Mouse (Mus musculus) forebrain, embryonic 16.5 days (tissue): Measurements from ENCODE around the gene Aff3. TPM values are rescaled to one million over a fixed set of nuclear protein-coding genes. Genes with fewer than 3 reads are reported as not detected.

Source experiments
- ATAC-seq: fragments of 200-750 bp; cut with Nextera tagmentation; 2 replicates; pipeline ENCODE4 v1.8.0; 2017; ENCODE audit warnings: mild to moderate bottlenecking, moderate library complexity
- H3K27ac ChIP-seq: fragments of 300-500 bp; sonication (generic); 2 replicates; pipeline ENCODE4 v1.5.1; 2014; ENCODE audit warnings: low read length, control low read depth
- H3K27me3 ChIP-seq: fragments of 300-500 bp; sonication (generic); replicated peaks from 2 replicates; pipeline ENCODE4 v1.6.1; 2014; ENCODE audit warnings: low read length; ENCODE audit not compliant: control insufficient read depth, insufficient read depth
- H3K36me3 ChIP-seq: fragments of 300-500 bp; sonication (generic); 2 replicates; pipeline ENCODE4 v1.6.1; 2014; ENCODE audit not compliant: control insufficient read depth, insufficient read depth
- H3K4me1 ChIP-seq: fragments of 300-500 bp; sonication (generic); replicated peaks from 2 replicates; pipeline ENCODE4 v1.6.1; 2014; ENCODE audit warnings: low read length; ENCODE audit not compliant: control insufficient read depth, insufficient read depth
- H3K4me2 ChIP-seq: fragments of 300-500 bp; sonication (generic); 2 replicates; pipeline ENCODE4 v1.6.1; 2014; ENCODE audit warnings: mild to moderate bottlenecking, low read length, control low read depth
- H3K4me3 ChIP-seq: fragments of 300-500 bp; sonication (generic); replicated peaks from 2 replicates; pipeline ENCODE4 v1.5.1; 2014; ENCODE audit warnings: mild to moderate bottlenecking, low read length, control low read depth
- H3K9ac ChIP-seq: fragments of 300-500 bp; sonication (generic); replicated peaks from 2 replicates; pipeline ENCODE4 v1.6.1; 2014; ENCODE audit warnings: low read depth, low read length, control low read depth
- H3K9me3 ChIP-seq: fragments of 300-500 bp; sonication (generic); 2 replicates; pipeline ENCODE4 v1.6.1; 2016; ENCODE audit warnings: low read length; ENCODE audit not compliant: control insufficient read depth
- WGBS: fragments of 180-500 bp; shearing (Covaris S2); extraction: QIAGEN DNeasy Blood & Tissue Kit; methylation state at CpG from one replicate; pipeline ENCODE4 v1.1.7; 2014; 5-methylcytosine and 5-hydroxymethylcytosine counted together
- polyA plus RNA-seq: library from polyadenylated mRNA; unstranded; fragments of >200 nt; fragmentation: Nextera tagmentation; extraction: Ambion mirVana; gene quantifications from 2 replicates; pipeline ENCODE4 v1.2.1, GENCODE M21; 2015

The Aff3 gene
- polyA plus RNA-seq, 1 experiment from 2014 or later: 16.9 TPM

DNA sequence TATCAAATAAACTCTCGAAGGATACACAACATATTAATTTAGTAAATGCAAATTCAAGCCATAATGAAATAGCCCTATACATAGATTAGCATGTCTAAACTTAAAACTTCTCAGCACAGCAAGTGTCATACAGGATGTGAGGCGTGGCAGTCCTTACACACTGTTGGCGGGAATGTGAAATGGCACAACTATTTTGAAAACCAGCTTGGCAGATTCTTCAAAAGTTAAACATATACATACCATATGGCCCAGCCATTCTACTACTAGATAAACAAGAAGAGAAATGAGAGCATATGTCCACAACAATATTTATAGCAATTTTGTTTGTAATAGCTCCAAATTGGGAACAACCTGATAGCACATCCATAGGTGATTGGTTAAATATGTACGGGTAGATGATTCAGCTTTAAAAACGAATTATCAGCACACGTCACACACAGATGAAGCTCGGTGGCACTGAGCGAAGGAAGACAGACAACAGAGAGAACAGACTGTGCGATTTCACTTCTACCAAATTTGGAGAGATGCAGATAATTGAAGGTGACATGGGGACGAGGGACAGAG lies 18.5 kb upstream of the Aff3 start:
- no peak for ATAC-seq
- no peaks in the 10 kb centered on the region for H3K36me3 ChIP-seq
- H3K4me3 ChIP-seq: no peak overlapping the region
- H3K9me3 ChIP-seq: no peaks in the 10 kb centered on the region
- H3K27ac ChIP-seq: no peak overlapping the region
- 74% methylated on average over 10 of the region's 10 CpGs for WGBS
- H3K4me2 ChIP-seq: no peak overlapping the region
- no peaks in the 10 kb centered on the region for H3K27me3 ChIP-seq
- no peak overlapping the region for H3K9ac ChIP-seq
- no peaks in the 10 kb centered on the region for H3K4me1 ChIP-seq

DNA sequence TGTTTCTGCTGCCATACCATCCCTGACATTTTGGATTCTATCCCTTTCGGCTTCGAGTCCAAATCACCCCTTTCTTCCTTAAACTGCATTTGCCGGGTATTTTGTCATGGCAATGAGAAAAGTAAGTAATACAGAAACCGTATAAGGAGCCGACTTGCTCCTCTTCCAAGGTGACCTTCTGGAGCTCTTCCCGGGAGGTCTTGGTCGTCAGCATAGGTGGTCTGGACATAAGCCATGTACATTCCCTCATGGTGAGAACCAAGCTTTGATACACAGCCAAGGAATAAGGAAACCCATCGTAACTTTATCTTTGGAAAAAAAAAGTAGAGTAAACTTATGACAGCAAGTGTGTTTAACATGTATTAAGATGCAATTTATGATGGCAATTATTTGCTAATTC lies 15.1 kb upstream of the Aff3 start:
- Histone ChIP-seq H3K9ac (no peak overlapping the region), H3K9me3 (no peaks in the 10 kb centered on the region), H3K27ac (no peak overlapping the region), H3K27me3 (no peaks in the 10 kb centered on the region), H3K4me3 (no peak overlapping the region), H3K4me2 (no peak overlapping the region), H3K36me3 (no peaks in the 10 kb centered on the region), H3K4me1 (no peaks in the 10 kb centered on the region)
- 80% methylated on average over 8 of the region's 8 CpGs for WGBS
- ATAC-seq: no peak

DNA sequence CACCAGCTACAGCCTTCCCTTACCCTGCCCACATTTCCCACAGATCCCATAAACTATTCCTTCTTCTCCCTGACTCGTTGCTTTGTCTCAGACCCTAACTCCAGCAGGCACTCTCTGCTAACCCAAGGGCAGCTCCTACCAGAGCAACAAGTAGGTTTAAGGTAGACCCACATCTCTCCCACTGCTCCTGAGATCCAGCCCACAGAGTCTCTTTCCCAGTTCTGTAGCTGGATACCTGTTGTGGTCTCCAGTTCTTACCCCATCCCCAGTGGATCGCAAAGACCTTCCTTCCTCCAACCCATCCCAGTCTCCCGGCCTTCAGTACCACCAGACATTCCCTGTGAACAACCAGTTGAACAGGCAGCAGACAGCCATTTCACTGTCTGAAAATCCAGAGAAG lies 7.0 kb upstream of the Aff3 start:
- Histone ChIP-seq H3K27me3 (no peaks in the 10 kb centered on the region), H3K4me2 (no peak overlapping the region), H3K4me3 (no peak overlapping the region), H3K36me3 (no peaks in the 10 kb centered on the region), H3K27ac (no peak overlapping the region), H3K9ac (no peak overlapping the region), H3K4me1 (no peaks in the 10 kb centered on the region), H3K9me3 (no peaks in the 10 kb centered on the region)
- ATAC-seq: no peak
- WGBS: 92% methylated on average over 3 of the region's 3 CpGs

DNA sequence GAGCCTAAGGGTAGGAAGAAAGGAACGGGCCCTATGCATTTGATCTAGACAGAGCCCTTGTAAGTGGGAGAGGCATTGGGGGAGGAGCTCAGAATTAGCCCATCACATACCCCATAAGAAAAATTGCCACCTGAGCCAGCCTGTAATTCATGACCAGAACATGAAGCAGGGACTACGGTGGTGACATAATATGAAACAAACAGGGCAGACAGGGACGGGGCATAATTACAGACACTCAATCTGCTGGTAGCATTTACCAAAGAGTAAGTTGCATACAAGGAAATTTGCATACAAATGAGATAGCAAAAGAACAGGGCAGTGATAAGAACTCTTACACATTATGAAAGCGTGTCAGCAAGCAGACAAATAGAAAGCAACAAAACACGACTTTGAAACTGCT lies 6.3 kb upstream of the Aff3 start:
- Histone ChIP-seq H3K9ac (no peak overlapping the region), H3K9me3 (no peaks in the 10 kb centered on the region), H3K27ac (no peak overlapping the region), H3K4me3 (no peak overlapping the region), H3K4me2 (no peak overlapping the region), H3K36me3 (no peaks in the 10 kb centered on the region), H3K4me1 (no peaks in the 10 kb centered on the region), H3K27me3 (no peaks in the 10 kb centered on the region)
- 51% methylated on average over 5 of the region's 5 CpGs for WGBS
- no peak for ATAC-seq

DNA sequence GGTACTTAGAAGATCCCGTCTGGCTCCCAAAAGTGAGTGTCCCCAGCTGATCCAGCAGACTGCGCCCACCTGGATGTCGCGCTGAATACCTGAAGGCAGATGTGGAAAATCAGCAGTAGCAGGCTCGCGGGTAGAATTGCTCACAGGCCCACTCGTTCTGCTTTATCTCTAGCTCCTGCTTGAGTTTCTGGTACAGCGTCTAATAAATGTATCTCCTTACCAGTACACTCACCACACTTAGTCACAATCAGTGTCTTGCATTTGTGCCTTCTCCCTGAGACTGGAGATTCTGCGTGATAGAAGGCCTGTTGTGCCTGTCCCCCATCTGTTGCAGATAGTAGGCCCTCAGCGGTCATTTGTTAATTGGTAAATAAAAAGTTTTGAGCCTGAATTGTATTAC lies 3.6 kb upstream of the Aff3 start:
- H3K27ac ChIP-seq: no peak overlapping the region
- H3K9me3 ChIP-seq: no peaks in the 10 kb centered on the region
- no peak overlapping the region for H3K9ac ChIP-seq
- WGBS: 91% methylated on average over 10 of the region's 10 CpGs
- no peaks in the 10 kb centered on the region for H3K27me3 ChIP-seq
- no peaks in the 10 kb centered on the region for H3K4me1 ChIP-seq
- H3K4me2 ChIP-seq: no peak overlapping the region
- no peak for ATAC-seq
- H3K36me3 ChIP-seq: no peaks in the 10 kb centered on the region
- no peak overlapping the region for H3K4me3 ChIP-seq

DNA sequence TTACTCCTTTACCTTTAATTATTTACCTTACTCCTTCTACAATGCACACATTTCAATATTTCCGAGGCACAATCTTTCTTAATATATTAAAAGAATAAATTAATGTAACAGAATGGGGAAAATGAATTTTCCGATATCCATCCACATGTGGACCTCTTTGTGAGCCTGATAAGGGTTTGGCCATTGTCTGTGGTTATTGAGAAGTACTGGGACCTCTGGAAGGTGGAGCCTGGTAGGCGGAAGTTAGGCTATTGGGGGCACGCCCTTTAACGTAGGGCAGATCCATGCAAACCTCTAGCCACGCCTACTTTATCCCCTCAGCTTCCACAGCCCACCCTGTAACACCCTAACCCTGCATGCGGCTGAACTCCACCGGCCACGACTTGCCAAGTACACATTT lies 3.1 kb upstream of the Aff3 start:
- ATAC-seq: no peak
- WGBS: 85% methylated on average over 9 of the region's 9 CpGs

DNA sequence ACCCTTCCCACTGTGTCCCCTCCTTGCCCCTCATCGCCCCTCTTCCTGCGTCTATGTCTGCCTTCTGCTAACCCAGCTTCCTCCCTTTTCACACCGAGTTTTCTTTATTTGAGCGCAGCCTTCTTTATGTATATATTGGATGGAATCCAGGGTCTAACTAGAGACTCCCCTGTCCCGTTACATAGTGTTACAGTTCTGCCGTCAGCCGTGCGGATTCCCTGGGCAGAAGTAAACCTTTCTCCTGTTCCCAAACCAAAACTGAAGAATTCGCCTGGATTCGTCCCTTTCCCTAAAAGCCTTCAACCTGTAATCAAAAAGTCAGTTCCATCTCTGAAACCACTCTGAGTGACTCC lies 2.0 kb upstream of the Aff3 start:
- no peaks in the 10 kb centered on the region for H3K27me3 ChIP-seq
- 66% methylated on average over 10 of the region's 10 CpGs for WGBS
- H3K36me3 ChIP-seq: no peaks in the 10 kb centered on the region
- no peak overlapping the region for H3K4me3 ChIP-seq
- no peak overlapping the region for H3K9ac ChIP-seq
- H3K4me1 ChIP-seq: no peaks in the 10 kb centered on the region
- H3K4me2 ChIP-seq: no peak overlapping the region
- H3K27ac ChIP-seq: no peak overlapping the region
- no peak for ATAC-seq
- no peaks in the 10 kb centered on the region for H3K9me3 ChIP-seq

More for the DNA sequence above, 3.1 kb upstream of the Aff3 start:
- Histone ChIP-seq H3K27ac (no peak overlapping the region), H3K4me2 (no peak overlapping the region), H3K4me3 (no peak overlapping the region), H3K27me3 (no peaks in the 10 kb centered on the region), H3K9ac (no peak overlapping the region), H3K9me3 (no peaks in the 10 kb centered on the region), H3K4me1 (no peaks in the 10 kb centered on the region), H3K36me3 (no peaks in the 10 kb centered on the region)

DNA sequence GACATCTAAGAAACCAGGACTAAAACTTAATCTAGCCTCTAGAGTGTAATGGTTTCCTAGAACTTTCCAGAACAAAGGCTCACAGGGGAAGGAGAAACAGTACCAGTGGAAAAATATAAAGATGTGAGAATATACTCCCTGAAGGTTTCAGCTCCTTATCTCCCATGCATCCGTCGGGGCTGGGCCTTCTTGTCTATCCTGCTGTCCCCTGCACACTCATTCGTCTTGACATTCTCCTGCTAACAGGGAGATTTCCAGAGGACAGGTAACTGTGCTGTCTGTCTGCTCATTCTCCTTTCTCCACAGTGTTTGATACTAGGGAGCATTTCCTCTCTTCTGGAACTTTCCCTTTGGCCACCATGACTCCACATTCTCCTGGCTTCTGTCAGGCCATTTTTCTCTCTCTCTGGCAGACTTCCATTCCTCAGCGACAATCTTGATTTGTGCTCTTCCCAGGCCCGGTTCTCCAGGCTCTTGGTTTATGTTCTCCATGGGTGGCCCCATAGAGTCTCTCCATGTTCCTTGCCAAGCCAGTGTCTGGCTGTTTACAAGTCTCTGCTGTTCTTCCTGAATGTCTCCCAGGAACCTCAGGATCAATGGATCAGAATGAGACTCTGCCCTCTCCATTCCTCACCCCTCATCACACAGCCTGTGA lies 1.5 kb upstream of the Aff3 start:
- Histone ChIP-seq H3K27ac (no peak overlapping the region), H3K9ac (no peak overlapping the region), H3K4me3 (no peak overlapping the region), H3K9me3 (no peaks in the 10 kb centered on the region), H3K4me2 (no peak overlapping the region), H3K4me1 (no peaks in the 10 kb centered on the region), H3K27me3 (no peaks in the 10 kb centered on the region), H3K36me3 (no peaks in the 10 kb centered on the region)
- ATAC-seq: no peak
- WGBS: 74% methylated on average over 5 of the region's 5 CpGs

DNA sequence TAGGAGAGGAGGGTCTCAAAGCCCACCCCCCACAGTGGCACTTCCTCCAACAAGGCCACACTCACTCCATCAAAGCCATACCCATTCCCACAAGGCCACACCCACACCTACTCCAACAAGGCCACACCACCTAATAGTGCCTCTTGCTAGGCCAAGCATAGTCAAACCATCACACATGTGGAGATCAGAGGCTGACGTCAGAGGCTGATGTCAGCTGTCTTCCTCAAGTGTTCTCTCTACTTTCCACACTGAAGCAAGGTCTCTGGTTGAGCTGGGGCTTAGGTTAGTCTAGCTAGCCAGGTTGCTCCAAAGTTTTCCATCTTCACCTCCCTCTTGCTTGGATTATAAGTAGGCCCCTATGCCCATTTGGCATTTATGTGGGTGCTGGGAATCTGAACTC lies 856 bp upstream of the Aff3 start:
- no peak for ATAC-seq
- 88% methylated on average over 1 of the region's 1 CpGs for WGBS
- no peaks in the 10 kb centered on the region for H3K36me3 ChIP-seq

DNA sequence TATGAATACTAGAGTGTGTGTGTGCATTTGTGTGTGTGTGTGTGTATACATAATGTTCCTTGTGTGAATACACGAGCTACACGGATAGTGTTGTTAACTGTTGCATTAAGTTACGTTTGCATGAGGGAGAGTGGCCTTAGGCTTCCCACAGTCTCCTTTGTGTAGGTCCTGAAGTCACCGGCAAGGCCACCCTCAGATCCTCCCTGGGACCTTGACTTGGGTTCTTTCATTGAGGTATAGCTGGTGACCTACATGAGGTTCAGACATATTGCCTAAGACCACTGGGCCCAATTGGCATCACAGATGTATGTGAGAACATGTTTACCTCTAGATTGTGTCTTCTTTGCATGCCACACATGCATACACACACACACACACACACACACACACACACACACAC lies 494 bp downstream of the Aff3 start:
- Histone ChIP-seq H3K4me1 (no peaks in the 10 kb centered on the region), H3K9me3 (no peaks in the 10 kb centered on the region), H3K36me3 (no peaks in the 10 kb centered on the region), H3K27ac (no peak overlapping the region), H3K27me3 (no peaks in the 10 kb centered on the region), H3K4me3 (no peak overlapping the region), H3K4me2 (no peak overlapping the region), H3K9ac (no peak overlapping the region)
- WGBS: 90% methylated on average over 4 of the region's 4 CpGs
- no peak for ATAC-seq

More for the DNA sequence above, 856 bp upstream of the Aff3 start:
- H3K9ac ChIP-seq: no peak overlapping the region
- no peak overlapping the region for H3K27ac ChIP-seq
- H3K27me3 ChIP-seq: no peaks in the 10 kb centered on the region
- no peaks in the 10 kb centered on the region for H3K4me1 ChIP-seq
- no peaks in the 10 kb centered on the region for H3K9me3 ChIP-seq
- no peak overlapping the region for H3K4me2 ChIP-seq
- H3K4me3 ChIP-seq: no peak overlapping the region
